8 mouse cellular contexts compared by ENCODE assay signal in genomic region chr4:89575529-89575928, GRCm38 (mm10).
A peak's percentile ranks its signal among the peaks of the same experiment; 100 is the strongest.
DNase-seq lines count a peak whose midpoint lies in the region; ATAC-seq and TF ChIP-seq lines count a peak whose summit lies in the region.

No protein-coding gene starts in this region.

- no peak for TF ChIP-seq POLR2A in lung, adult 2 months (IDR thresholded peaks at IDR 0.05; ENCODE audit: borderline replicate concordance, extremely low read depth, low read depth, low read length)

- H3K4me1 ChIP-seq in lung, postnatal 0 days (ENCODE audit: insufficient read depth, low read depth, low read length), result no peaks in the 10 kb centered on the region
- H3K4me1 ChIP-seq in lung, adult 2 months (ENCODE audit: control insufficient read depth, insufficient read depth, low read length), result no peaks in the 10 kb centered on the region
- no peaks in the 10 kb centered on the region for H3K4me1 ChIP-seq in forebrain, embryonic 14.5 days (ENCODE audit: control insufficient read depth, insufficient read depth, low read length)
- no peaks in the 10 kb centered on the region for H3K4me1 ChIP-seq in midbrain, embryonic 12.5 days

- 10% methylated on average over 10 of the region's 10 CpGs for WGBS in lung, postnatal 0 days
- WGBS in lung, adult 2 months, result 14% methylated on average over 10 of the region's 10 CpGs
- 8% methylated on average over 10 of the region's 10 CpGs for WGBS in forebrain, embryonic 14.5 days
- 22% methylated on average over 10 of the region's 10 CpGs for WGBS in midbrain, embryonic 12.5 days

- H3K27me3 ChIP-seq in lung, postnatal 0 days (replicated peaks; ENCODE audit: insufficient read depth, low read length), result no peaks in the 10 kb centered on the region
- H3K27me3 ChIP-seq in forebrain, embryonic 14.5 days (replicated peaks; ENCODE audit: control insufficient read depth, insufficient read depth, low read length), result no peaks in the 10 kb centered on the region
- H3K27me3 ChIP-seq in midbrain, embryonic 12.5 days, result no peaks in the 10 kb centered on the region

- DNase-seq in lung, postnatal 0 days (ENCODE audit: low spot score), result peak; percentile 23
- DNase-seq in lung, adult 2 months, result no peak
- DNase-seq in brain, adult 2 months (ENCODE audit: low read depth, low spot score), result peak; percentile 76
- DNase-seq in forebrain, embryonic 14.5 days (ENCODE audit: low spot score), result peak; percentile 85
- peak; percentile 29 to 57 for DNase-seq in layer of hippocampus, adult 2 months (ENCODE audit: low spot score in 2 of 2)
- peak; percentile 44 for DNase-seq in telencephalon, adult 2 months (ENCODE audit: low read depth, low spot score)
- DNase-seq in spleen, postnatal 36 days (ENCODE audit: low spot score in 2 of 2), result no peak

- no peak overlapping the region for H3K9ac ChIP-seq in lung, postnatal 0 days (replicated peaks; ENCODE audit: low read depth)
- H3K9ac ChIP-seq in forebrain, embryonic 14.5 days (ENCODE audit: low read length), result no peak overlapping the region
- H3K9ac ChIP-seq in midbrain, embryonic 12.5 days (replicated peaks), result no peak overlapping the region

- no peak for TF ChIP-seq EP300 in lung, postnatal 0 days (IDR thresholded peaks at IDR 0.05)

- no peaks in the 10 kb centered on the region for H3K9me3 ChIP-seq in lung, postnatal 0 days (ENCODE audit: low read length)
- H3K9me3 ChIP-seq in forebrain, embryonic 14.5 days (replicated peaks; ENCODE audit: control insufficient read depth, low read length), result no peaks in the 10 kb centered on the region
- H3K9me3 ChIP-seq in midbrain, embryonic 12.5 days, result no peaks in the 10 kb centered on the region

- no peak overlapping the region for H3K4me3 ChIP-seq in lung, postnatal 0 days (ENCODE audit: low read depth, low read length)
- H3K4me3 ChIP-seq in lung, adult 2 months (replicated peaks; ENCODE audit: extremely low read depth, low read depth, low read length), result no peak overlapping the region
- H3K4me3 ChIP-seq in forebrain, embryonic 14.5 days (ENCODE audit: low read depth, low read length), result no peak overlapping the region
- no peak overlapping the region for H3K4me3 ChIP-seq in layer of hippocampus, adult 2 months
- no peak overlapping the region for H3K4me3 ChIP-seq in midbrain, embryonic 12.5 days

- peak; percentile 49 for TF ChIP-seq CTCF in lung, postnatal 0 days (IDR thresholded peaks at IDR 0.05)
- no peak for TF ChIP-seq CTCF in lung, adult 2 months (IDR thresholded peaks at IDR 0.05; ENCODE audit: insufficient read depth, low read length)
- TF ChIP-seq CTCF in layer of hippocampus, adult 2 months (conservative IDR thresholded peaks at IDR 0.05), result peak; percentile 76

- H3K36me3 ChIP-seq in lung, postnatal 0 days (ENCODE audit: insufficient read depth, low read length), result no peaks in the 10 kb centered on the region
- no peaks in the 10 kb centered on the region for H3K36me3 ChIP-seq in forebrain, embryonic 14.5 days (ENCODE audit: control insufficient read depth, insufficient read depth, low read length)
- no peaks in the 10 kb centered on the region for H3K36me3 ChIP-seq in midbrain, embryonic 12.5 days

- ATAC-seq in lung, postnatal 0 days, result no peak
- ATAC-seq in forebrain, embryonic 14.5 days, result peak; percentile 87
- peak; percentile 83 for ATAC-seq in midbrain, embryonic 12.5 days (ENCODE audit: low FRiP score, low read depth)

- H3K4me2 ChIP-seq in lung, postnatal 0 days (replicated peaks; ENCODE audit: low read depth, low read length), result no peak overlapping the region
- H3K4me2 ChIP-seq in forebrain, embryonic 14.5 days (ENCODE audit: low read length), result no peak overlapping the region
- H3K4me2 ChIP-seq in midbrain, embryonic 12.5 days (replicated peaks), result no peak overlapping the region

- H3K27ac ChIP-seq in lung, postnatal 0 days (ENCODE audit: low read length), result no peak overlapping the region
- no peak overlapping the region for H3K27ac ChIP-seq in forebrain, embryonic 14.5 days (ENCODE audit: low read depth, low read length)
- H3K27ac ChIP-seq in layer of hippocampus, adult 2 months, result no peak overlapping the region
- no peak overlapping the region for H3K27ac ChIP-seq in midbrain, embryonic 12.5 days (replicated peaks)

Comparison
In these comparisons a context has a peak if more than half of its experiments do, and no peak if none do; other contexts are left out.
1. DNase-seq: peak in lung, postnatal 0 days (single experiment), brain, adult 2 months (single experiment), forebrain, embryonic 14.5 days (single experiment), layer of hippocampus, adult 2 months (2 of 2) and telencephalon, adult 2 months (single experiment); none in lung, adult 2 months (single experiment) and spleen, postnatal 36 days (0 of 2).